Mouse (Mus musculus) olfactory bulb, adult 2 months (tissue): ENCODE measurements around the gene Lrrc8e. TPM values are rescaled to one million over a fixed set of nuclear protein-coding genes. Genes with fewer than 3 reads are reported as not detected.
A peak's percentile ranks its signal among the peaks of the same experiment; 100 is the strongest.
"Not testable (repeated sequence)": the region's sequence is repeated elsewhere in the genome, so short reads cannot be mapped to it uniquely, and the experiment has no call there.

Experiments used
- H3K27ac ChIP-seq: fragments of 200-500 bp; 2 replicates; pipeline ENCODE4 v1.5.1; 2012; ENCODE audit warnings: low read depth, low read length; ENCODE audit not compliant: insufficient read depth
- H3K4me1 ChIP-seq: fragments of 200-500 bp; 2 replicates; pipeline ENCODE4 v1.6.1; 2012; ENCODE audit warnings: low read length; ENCODE audit not compliant: control insufficient read depth, insufficient read depth
- H3K4me3 ChIP-seq: fragments of 200-500 bp; 2 replicates; pipeline ENCODE4 v1.5.1; 2012; ENCODE audit warnings: mild to moderate bottlenecking, low read depth, low read length, moderate library complexity; ENCODE audit not compliant: insufficient read depth
- CTCF ChIP-seq: fragments of 200-500 bp; IDR thresholded peaks from 2 replicates; pipeline ENCODE4 v1.5.1; 2012; ENCODE audit warnings: low read depth, mild to moderate bottlenecking, low read length, moderate library complexity; ENCODE audit not compliant: insufficient read depth
- POLR2A ChIP-seq: fragments of 200-500 bp; IDR thresholded peaks from 2 replicates; pipeline ENCODE4 v1.6.1; 2012; ENCODE audit warnings: mild to moderate bottlenecking, low read depth, low read length, moderate library complexity; ENCODE audit not compliant: insufficient read depth
- WGBS: fragments of 180-500 bp; shearing (Covaris S2); methylation state at CpG from one replicate; pipeline ENCODE4 v1.1.7; 2018; 5-methylcytosine and 5-hydroxymethylcytosine counted together
- polyA plus RNA-seq: library from polyadenylated mRNA; stranded (reverse); fragments of >200 nt; gene quantifications from 2 replicates; pipeline ENCODE4 v1.2.4, GENCODE M21; 2012; ENCODE audit warnings: low replicate concordance; ENCODE audit not compliant: missing spikeins, insufficient read depth, insufficient read length

Gene Lrrc8e
- polyA plus RNA-seq, 1 experiment: not detected

GRCm38 (mm10) chr8:4250306-4250970, 23.8 kb downstream of the Lrrc8e start:
- TF ChIP-seq CTCF (peak; percentile 85), POLR2A (no peak)
- Histone ChIP-seq H3K4me1 (peaks cover 24% of the 10 kb centered on the region), H3K4me3 (no peak overlapping the region), H3K27ac (no peak overlapping the region)
- 40% methylated on average over 26 of the region's 26 CpGs for WGBS

GRCm38 (mm10) chr8:4252116-4252760, 25.6 kb downstream of the Lrrc8e start:
- TF ChIP-seq CTCF (no peak), POLR2A (no peak)
- peak overlapping the region; percentile 35 for H3K27ac ChIP-seq
- WGBS: 36% methylated on average over 8 of the region's 8 CpGs
- H3K4me3 ChIP-seq: peak overlapping the region; percentile 92
- H3K4me1 ChIP-seq: peaks cover 33% of the 10 kb centered on the region

GRCm38 (mm10) chr8:4252934-4253841, 26.6 kb downstream of the Lrrc8e start, which contains the start of gene Snapc2:
Snapc2 (plus strand) TSS chr8:4253080.
- Histone ChIP-seq H3K4me1 (peaks cover 40% of the 10 kb centered on the region), H3K4me3 (peak within 1 kb of the TSS; percentile 92), H3K27ac (peak within 1 kb of the TSS; percentile 70)
- peak; percentile 53 for TF ChIP-seq POLR2A
- no peak for TF ChIP-seq CTCF
- 1% methylated on average over 69 of the region's 69 CpGs for whole genome bisulfite sequencing

- no peak overlapping the region for H3K27ac ChIP-seq
- peaks cover 46% of the 10 kb centered on the region for H3K4me1 ChIP-seq
- peak overlapping the region; percentile 13; the same call in 1 of the 2 replicates for H3K4me3 ChIP-seq
- TF ChIP-seq CTCF: no peak
- no peak for TF ChIP-seq POLR2A
- 25% methylated on average over 6 of the region's 6 CpGs for WGBS
These were observed 27.4 kb downstream of the Lrrc8e start for GRCm38 (mm10) chr8:4254001-4254400.

- Histone ChIP-seq H3K27ac (0 out of 2 replicates have a peak overlapping the region, but pooled peaks have one; percentile 89), H3K4me1 (peaks cover 53% of the 10 kb centered on the region)
- H3K4me3 ChIP-seq: not testable (repeated sequence)
- 89% methylated on average over 7 of the region's 7 CpGs for WGBS
These were observed 28.8 kb downstream of the Lrrc8e start for GRCm38 (mm10) chr8:4255471-4255870.

- Histone ChIP-seq H3K27ac (peak overlapping the region; percentile 92), H3K4me3 (0 out of 2 replicates have a peak overlapping the region, but pooled peaks have one; percentile 95), H3K4me1 (peaks cover 51% of the 10 kb centered on the region)
- WGBS: 10% methylated on average over 4 of the region's 4 CpGs
- TF ChIP-seq POLR2A: no peak; the same call in 1 of the 2 replicates
These were observed 30.3 kb downstream of the Lrrc8e start for GRCm38 (mm10) chr8:4256911-4257310.

GRCm38 (mm10) chr8:4257350-4257749, 30.7 kb downstream of the Lrrc8e start:
- no peak for TF ChIP-seq POLR2A
- no peak for TF ChIP-seq CTCF
- H3K4me3 ChIP-seq: peak overlapping the region; percentile 95
- peaks cover 50% of the 10 kb centered on the region for H3K4me1 ChIP-seq
- H3K27ac ChIP-seq: peak overlapping the region; percentile 92
- 23% methylated on average over 4 of the region's 4 CpGs for WGBS

GRCm38 (mm10) chr8:4258233-4258632, 31.6 kb downstream of the Lrrc8e start:
- peak overlapping the region; percentile 95 for H3K4me3 ChIP-seq
- peak; percentile 92 for TF ChIP-seq CTCF
- no peak for TF ChIP-seq POLR2A
- H3K27ac ChIP-seq: peak overlapping the region; percentile 92
- peaks cover 47% of the 10 kb centered on the region for H3K4me1 ChIP-seq
- 3% methylated on average over 35 of the region's 35 CpGs for WGBS
